28 mouse cellular contexts compared by ENCODE assay signal in the genomic region with DNA sequence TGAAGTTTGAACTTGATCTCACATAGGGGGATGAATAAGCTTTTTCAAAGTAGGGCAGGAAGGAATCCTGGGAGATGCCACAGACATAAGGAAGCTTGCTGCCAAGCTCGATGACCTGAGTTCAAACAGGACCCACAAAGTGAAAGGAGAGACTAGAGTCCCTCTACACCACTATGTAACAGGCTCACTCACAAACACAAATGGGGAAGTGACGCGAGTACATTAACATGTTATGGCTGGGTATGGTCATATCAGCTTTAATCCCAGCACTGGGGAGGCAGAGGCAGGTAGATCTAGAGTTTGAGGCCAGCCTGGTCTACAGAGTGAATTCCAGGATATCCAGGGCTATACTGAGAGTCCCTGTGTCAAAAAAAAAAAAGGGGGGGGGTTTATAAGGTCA. TPM values are rescaled to one million over a fixed set of nuclear protein-coding genes. Genes with fewer than 3 reads are reported as not detected.
DNase-seq lines count a peak whose midpoint lies in the region; ATAC-seq and TF ChIP-seq lines count a peak whose summit lies in the region.
"Had no signal": no experiment of that assay in that cellular context is flagged by ENCODE, and none has a peak within 500 bp of the region (broad histone marks: within the 10 kb centered on the region; RNA-seq: fewer than 3 reads in every experiment).

No protein-coding gene starts in this region.

- H3K4me1 ChIP-seq in liver, embryonic 11.5 days (replicated peaks; ENCODE audit: control insufficient read depth, insufficient read depth, low read length): peaks cover 24% of the 10 kb centered on the region
- peaks cover 39% of the 10 kb centered on the region for H3K4me1 ChIP-seq in liver, postnatal 0 days (ENCODE audit: insufficient read depth)
- H3K4me1 ChIP-seq in megakaryocyte, embryonic 14.5 days: peaks cover 50% of the 10 kb centered on the region
- peaks cover 4 to 28% of the 10 kb centered on the region in 2 experiments for H3K4me1 ChIP-seq in MEL (ENCODE audit: control insufficient read depth in 1 of 2, insufficient read depth in 2 of 2, low read length in 2 of 2)
- H3K4me1 ChIP-seq in liver, embryonic 16.5 days (ENCODE audit: control insufficient read depth, low read depth, low read length): peaks cover 54% of the 10 kb centered on the region

- no peak for TF ChIP-seq CTCF in liver, postnatal 0 days (IDR thresholded peaks at IDR 0.05; ENCODE audit: low read depth)
- no peak for TF ChIP-seq CTCF in MEL (IDR thresholded peaks at IDR 0.05 in 2 of 3, conservative IDR thresholded peaks at IDR 0.05 in 1 of 3; ENCODE audit: control insufficient read depth in 1 of 3, insufficient read depth in 1 of 3, low read depth in 2 of 3, low read length in 3 of 3, poor library complexity in 1 of 3, severe bottlenecking in 1 of 3)

- no peaks in the 10 kb centered on the region for H3K27me3 ChIP-seq in liver, embryonic 11.5 days (replicated peaks; ENCODE audit: control insufficient read depth, insufficient read depth, low read length)
- H3K27me3 ChIP-seq in liver, postnatal 0 days (ENCODE audit: insufficient read depth, low read length): no peaks in the 10 kb centered on the region
- H3K27me3 ChIP-seq in megakaryocyte, embryonic 14.5 days (replicated peaks): no peaks in the 10 kb centered on the region
- no peaks in the 10 kb centered on the region for H3K27me3 ChIP-seq in MEL (ENCODE audit: control insufficient read depth in 1 of 2, insufficient read depth in 2 of 2, low read length in 2 of 2)
- H3K27me3 ChIP-seq in liver, embryonic 16.5 days (ENCODE audit: control insufficient read depth, insufficient read depth, low read depth, low read length): no peaks in the 10 kb centered on the region
- H3K27me3 ChIP-seq: embryonic facial prominence, embryonic 15.5 days; forebrain, embryonic 12.5 days; heart, embryonic 12.5 days; hindbrain, embryonic 13.5 days; limb, embryonic 15.5 days; neural tube, embryonic 13.5 days had no signal

- H3K4me3 ChIP-seq in liver, embryonic 11.5 days (ENCODE audit: low read depth, low read length): no peak overlapping the region
- no peak overlapping the region for H3K4me3 ChIP-seq in liver, postnatal 0 days (ENCODE audit: low read depth, low read length)
- peak overlapping the region; percentile 18 for H3K4me3 ChIP-seq in megakaryocyte, embryonic 14.5 days (replicated peaks)
- peak overlapping the region; percentile 0 to 15; a peak in 1 of 4 replicates for H3K4me3 ChIP-seq in MEL (ENCODE audit: control insufficient read depth in 1 of 2, insufficient read depth in 1 of 2, low read depth in 2 of 2, low read length in 2 of 2)
- no peak overlapping the region for H3K4me3 ChIP-seq in liver, embryonic 16.5 days (ENCODE audit: low read depth, low read length)

- no peak overlapping the region; the same call in 1 of the 2 replicates for H3K4me2 ChIP-seq in liver, embryonic 11.5 days
- H3K4me2 ChIP-seq in liver, postnatal 0 days (ENCODE audit: low read depth, low read length): no peak overlapping the region
- H3K4me2 ChIP-seq in liver, embryonic 16.5 days (ENCODE audit: low read depth, low read length): no peak overlapping the region

- no peak overlapping the region for H3K9ac ChIP-seq in liver, embryonic 11.5 days (ENCODE audit: low read depth, low read length)
- H3K9ac ChIP-seq in liver, postnatal 0 days (replicated peaks): no peak overlapping the region
- H3K9ac ChIP-seq in MEL (ENCODE audit: control insufficient read depth, low read depth, low read length, poor library complexity, severe bottlenecking): peak overlapping the region; percentile 2
- no peak overlapping the region for H3K9ac ChIP-seq in liver, embryonic 16.5 days (ENCODE audit: low read depth, low read length)
- H3K9ac ChIP-seq: embryonic facial prominence, embryonic 15.5 days; forebrain, embryonic 12.5 days; heart, embryonic 12.5 days; limb, embryonic 15.5 days had no signal

- peaks cover 3% of the 10 kb centered on the region; the same call in 1 of the 2 replicates for H3K36me3 ChIP-seq in liver, embryonic 11.5 days (ENCODE audit: control insufficient read depth, insufficient read depth, low read length)
- H3K36me3 ChIP-seq in liver, postnatal 0 days (replicated peaks; ENCODE audit: insufficient read depth, low read length): peaks cover 7% of the 10 kb centered on the region; the same call in 1 of the 2 replicates
- peaks cover 22% of the 10 kb centered on the region for H3K36me3 ChIP-seq in megakaryocyte, embryonic 14.5 days (replicated peaks; ENCODE audit: low read length)
- peaks cover 5 to 18% of the 10 kb centered on the region in 2 experiments for H3K36me3 ChIP-seq in MEL (ENCODE audit: control insufficient read depth in 1 of 2, insufficient read depth in 2 of 2, low read length in 2 of 2)
- no peaks in the 10 kb centered on the region for H3K36me3 ChIP-seq in liver, embryonic 16.5 days (ENCODE audit: control insufficient read depth, insufficient read depth)
- H3K36me3 ChIP-seq: hindbrain, embryonic 13.5 days had no signal

- no peaks in the 10 kb centered on the region for H3K9me3 ChIP-seq in liver, embryonic 11.5 days (ENCODE audit: control insufficient read depth, low read length)
- no peaks in the 10 kb centered on the region for H3K9me3 ChIP-seq in liver, postnatal 0 days (ENCODE audit: low read length)
- no peaks in the 10 kb centered on the region for H3K9me3 ChIP-seq in megakaryocyte, embryonic 14.5 days
- no peaks in the 10 kb centered on the region for H3K9me3 ChIP-seq in MEL (replicated peaks; ENCODE audit: insufficient read depth, low read length)
- no peaks in the 10 kb centered on the region for H3K9me3 ChIP-seq in liver, embryonic 16.5 days (replicated peaks; ENCODE audit: control insufficient read depth, low read length)
- H3K9me3 ChIP-seq: embryonic facial prominence, embryonic 10.5 days; embryonic facial prominence, embryonic 15.5 days; forebrain, embryonic 12.5 days; heart, embryonic 12.5 days; hindbrain, embryonic 13.5 days; limb, embryonic 10.5 days; limb, embryonic 15.5 days; neural tube, embryonic 13.5 days had no signal

- no peak for ATAC-seq in liver, embryonic 11.5 days (replicated peaks; ENCODE audit: low FRiP score)
- no peak for ATAC-seq in liver, postnatal 0 days
- ATAC-seq in megakaryocyte, adult 5-6 weeks (ENCODE audit: poor library complexity, severe bottlenecking): no peak
- ATAC-seq in liver, embryonic 16.5 days (ENCODE audit: low read depth): no peak

- 95% methylated on average over 3 of the region's 3 CpGs for WGBS in liver, embryonic 11.5 days
- 74% methylated on average over 3 of the region's 3 CpGs for WGBS in liver, postnatal 0 days (ENCODE audit: insufficient replicate concordance)
- 69% methylated on average over 3 of the region's 3 CpGs for WGBS in liver, embryonic 16.5 days (ENCODE audit: insufficient replicate concordance)

- peaks cover 16% of the 10 kb centered on the region for H3K79me2 ChIP-seq in MEL (ENCODE audit: control insufficient read depth, insufficient read depth, low read length, poor library complexity)

- DNase-seq in liver, embryonic 11.5 days (ENCODE audit: low spot score): no peak
- no peak for DNase-seq in liver, postnatal 0 days
- DNase-seq in MEL (ENCODE audit: low read depth, low spot score): peak; percentile 74
- DNase-seq in kidney, adult 9 months: no peak
- DNase-seq in left cerebral cortex, adult 11 months (ENCODE audit: low spot score): no peak
- DNase-seq: adrenal gland, adult 2 months; adrenal gland, postnatal 36 days; cerebellum, adult 18-20 months; cerebellum, postnatal 14 days; gastrocnemius, postnatal 36 days; heart, adult 2 months; heart, postnatal 4 days; kidney, adult 8-10 months; kidney, postnatal 10 days; layer of hippocampus, postnatal 36 days; lung, postnatal 36 days; thymus, postnatal 14 days had no signal

- no peak for TF ChIP-seq RAD21 in MEL (IDR thresholded peaks at IDR 0.05; ENCODE audit: low read depth, low read length)

- no peak for TF ChIP-seq POLR2A in MEL (IDR thresholded peaks at IDR 0.05; ENCODE audit: control insufficient read depth in 1 of 2, insufficient read depth in 1 of 2, low read depth in 1 of 2, low read length in 2 of 2, poor library complexity in 1 of 2)

- no peak for TF ChIP-seq EP300 in liver, postnatal 0 days (IDR thresholded peaks at IDR 0.05; ENCODE audit: low read depth)
- TF ChIP-seq EP300 in MEL (IDR thresholded peaks at IDR 0.05; ENCODE audit: low read depth in 1 of 2, low read length in 2 of 2): 0 out of 4 replicates have a peak, but pooled peaks of 1 of the 2 experiments have one; percentile 3

- H3K27ac ChIP-seq in liver, embryonic 11.5 days (ENCODE audit: low read depth, low read length): 0 out of 2 replicates have a peak overlapping the region, but pooled peaks have one; percentile 25
- no peak overlapping the region for H3K27ac ChIP-seq in liver, postnatal 0 days (ENCODE audit: low read depth)
- peak overlapping the region; percentile 20 for H3K27ac ChIP-seq in MEL (ENCODE audit: control insufficient read depth, low read depth, low read length)
- H3K27ac ChIP-seq in liver, embryonic 16.5 days (ENCODE audit: low read length): peak overlapping the region; percentile 49; the same call in 1 of the 2 replicates
- H3K27ac ChIP-seq: embryonic facial prominence, embryonic 15.5 days; forebrain, embryonic 12.5 days; hindbrain, embryonic 13.5 days had no signal

RNA-seq across cellular contexts. Expression of a gene that starts 1.0 kb away (rescaled TPM):
- polyA plus RNA-seq in liver, embryonic 11.5 days (2014; fragmentation: Nextera tagmentation; extraction: Ambion mirVana): 37.2 and 41.2 TPM in 2 replicates
- polyA plus RNA-seq in liver, postnatal 0 days (2015; fragmentation: Nextera tagmentation; extraction: Ambion mirVana): 25.0 and 25.3 TPM in 2 replicates
- 8.8 and 18.5 TPM in 2 replicates for polyA plus RNA-seq in megakaryocyte, embryonic 14.5 days (2012; ENCODE audit: insufficient read depth, low replicate concordance)
- total RNA-seq in megakaryocyte, adult 5-6 weeks (2015): 20.5 and 20.6 TPM in 2 replicates
- total RNA-seq in megakaryocyte, adult 5-6 weeks (2017): 9.5 and 9.9 TPM in 2 replicates
- 14.1 and 14.8 TPM in 2 replicates for total RNA-seq in MEL (2012; rRNA removed)
- polyA plus RNA-seq in MEL (2012; ENCODE audit: insufficient read depth in 1 of 2, insufficient read length in 2 of 2, low read depth in 1 of 2, low replicate concordance in 2 of 2, missing spikeins in 1 of 2): 10 to 100 TPM in 1 of 2 experiments, not detected in 1; 23.1 TPM
- 43.3 and 46.3 TPM in 2 replicates for polyA plus RNA-seq in liver, embryonic 16.5 days (2015; fragmentation: Nextera tagmentation; extraction: Ambion mirVana)

RNA-seq across cellular contexts. Expression of a gene that starts 6.5 kb away (rescaled TPM):
- polyA plus RNA-seq in liver, embryonic 11.5 days (2014; fragmentation: Nextera tagmentation; extraction: Ambion mirVana): 26.1 and 31.1 TPM in 2 replicates
- polyA plus RNA-seq in liver, postnatal 0 days (2015; fragmentation: Nextera tagmentation; extraction: Ambion mirVana): 23.4 and 27.5 TPM in 2 replicates
- polyA plus RNA-seq in megakaryocyte, embryonic 14.5 days (2012; ENCODE audit: insufficient read depth, low replicate concordance): 65.9 and 69.9 TPM in 2 replicates
- 29.3 and 30.2 TPM in 2 replicates for total RNA-seq in megakaryocyte, adult 5-6 weeks (2015)
- 47.9 and 49.6 TPM in 2 replicates for total RNA-seq in megakaryocyte, adult 5-6 weeks (2017)
- 18.1 and 27.5 TPM in 2 replicates for total RNA-seq in MEL (2012; rRNA removed)
- 10 to 100 TPM in 1 of 2 experiments, not detected in 1; 46.7 TPM for polyA plus RNA-seq in MEL (2012; ENCODE audit: insufficient read depth in 1 of 2, insufficient read length in 2 of 2, low read depth in 1 of 2, low replicate concordance in 2 of 2, missing spikeins in 1 of 2)
- 38.6 and 41.4 TPM in 2 replicates for polyA plus RNA-seq in liver, embryonic 16.5 days (2015; fragmentation: Nextera tagmentation; extraction: Ambion mirVana)

RNA-seq across cellular contexts. Expression of a gene that starts 10.3 kb away (rescaled TPM):
- polyA plus RNA-seq in liver, embryonic 11.5 days (2014; fragmentation: Nextera tagmentation; extraction: Ambion mirVana): 2.0 TPM in 2 replicates
- polyA plus RNA-seq in liver, postnatal 0 days (2015; fragmentation: Nextera tagmentation; extraction: Ambion mirVana): 1.7 and 1.8 TPM in 2 replicates
- not detected in 2 replicates for polyA plus RNA-seq in megakaryocyte, embryonic 14.5 days (2012; ENCODE audit: insufficient read depth, low replicate concordance)
- total RNA-seq in megakaryocyte, adult 5-6 weeks (2015): not detected in 2 replicates
- not detected in 2 replicates for total RNA-seq in megakaryocyte, adult 5-6 weeks (2017)
- total RNA-seq in MEL (2012; rRNA removed): not detected in 2 replicates
- polyA plus RNA-seq in MEL (2012; ENCODE audit: insufficient read depth in 1 of 2, insufficient read length in 2 of 2, low read depth in 1 of 2, low replicate concordance in 2 of 2, missing spikeins in 1 of 2): under 1 TPM in 1 of 2 experiments, not detected in 1; 0.29 TPM
- 1.1 TPM in 2 replicates for polyA plus RNA-seq in liver, embryonic 16.5 days (2015; fragmentation: Nextera tagmentation; extraction: Ambion mirVana)

RNA-seq across cellular contexts. Expression of a gene that starts 43.5 kb away (rescaled TPM):
- 141 and 143 TPM in 2 replicates for polyA plus RNA-seq in liver, embryonic 11.5 days (2014; fragmentation: Nextera tagmentation; extraction: Ambion mirVana)
- 52.0 and 55.6 TPM in 2 replicates for polyA plus RNA-seq in liver, postnatal 0 days (2015; fragmentation: Nextera tagmentation; extraction: Ambion mirVana)
- 33.8 and 77.2 TPM in 2 replicates for polyA plus RNA-seq in megakaryocyte, embryonic 14.5 days (2012; ENCODE audit: insufficient read depth, low replicate concordance)
- 35.5 and 46.1 TPM in 2 replicates for total RNA-seq in megakaryocyte, adult 5-6 weeks (2015)
- 28.7 and 39.4 TPM in 2 replicates for total RNA-seq in megakaryocyte, adult 5-6 weeks (2017)
- 177 and 181 TPM in 2 replicates for total RNA-seq in MEL (2012; rRNA removed)
- polyA plus RNA-seq in MEL (2012; ENCODE audit: insufficient read depth in 1 of 2, insufficient read length in 2 of 2, low read depth in 1 of 2, low replicate concordance in 2 of 2, missing spikeins in 1 of 2): 100 to 1,000 TPM in 1 of 2 experiments, not detected in 1; 159 TPM
- polyA plus RNA-seq in liver, embryonic 16.5 days (2015; fragmentation: Nextera tagmentation; extraction: Ambion mirVana): 59.7 and 62.6 TPM in 2 replicates

RNA-seq across cellular contexts. Expression of a gene that starts 48.1 kb away (rescaled TPM):
- polyA plus RNA-seq in liver, embryonic 11.5 days (2014; fragmentation: Nextera tagmentation; extraction: Ambion mirVana): 20.9 and 22.3 TPM in 2 replicates
- 6.9 and 8.9 TPM in 2 replicates for polyA plus RNA-seq in liver, postnatal 0 days (2015; fragmentation: Nextera tagmentation; extraction: Ambion mirVana)
- polyA plus RNA-seq in megakaryocyte, embryonic 14.5 days (2012; ENCODE audit: insufficient read depth, low replicate concordance): 0.35 and 1.6 TPM in 2 replicates
- 14.2 and 18.2 TPM in 2 replicates for total RNA-seq in megakaryocyte, adult 5-6 weeks (2015)
- total RNA-seq in megakaryocyte, adult 5-6 weeks (2017): 28.5 and 31.8 TPM in 2 replicates
- 28.4 and 30.8 TPM in 2 replicates for total RNA-seq in MEL (2012; rRNA removed)
- 10 to 100 TPM in 1 of 2 experiments, not detected in 1; 22.2 TPM for polyA plus RNA-seq in MEL (2012; ENCODE audit: insufficient read depth in 1 of 2, insufficient read length in 2 of 2, low read depth in 1 of 2, low replicate concordance in 2 of 2, missing spikeins in 1 of 2)
- 14.4 and 15.2 TPM in 2 replicates for polyA plus RNA-seq in liver, embryonic 16.5 days (2015; fragmentation: Nextera tagmentation; extraction: Ambion mirVana)

Comparison
In these comparisons a context has a peak if more than half of its experiments do, and no peak if none do; other contexts are left out.
1. H3K4me3 ChIP-seq: peak in megakaryocyte, embryonic 14.5 days (single experiment) and MEL (2 of 2); none in liver, embryonic 11.5 days (single experiment), liver, postnatal 0 days (single experiment) and liver, embryonic 16.5 days (single experiment).